Mouse (Mus musculus): ENCODE measurements around the gene Gdf5.
A peak's percentile ranks its signal among the peaks of the same experiment; 100 is the strongest.

Gene Gdf5

GRCm38 (mm10) chr2:155945124-155945523, at the start of gene Gdf5:
Gene Gdf5 (minus strand): TSS chr2:155945367.
- no peak for DNase-seq

GRCm38 (mm10) chr2:155991863-155992321, 46.7 kb upstream of the Gdf5 start:
- DNase-seq, result peak; percentile 65

- no peak for DNase-seq
These were observed 46.0 kb upstream of the Gdf5 start for GRCm38 (mm10) chr2:155991151-155991550.

GRCm38 (mm10) chr2:155989085-155989484, 43.9 kb upstream of the Gdf5 start:
- no peak for DNase-seq

- no peak for DNase-seq
These were observed 42.0 kb upstream of the Gdf5 start for GRCm38 (mm10) chr2:155987131-155987530.

GRCm38 (mm10) chr2:155985776-155986175, 40.6 kb upstream of the Gdf5 start:
- no peak for DNase-seq

GRCm38 (mm10) chr2:155979328-155979991, 34.3 kb upstream of the Gdf5 start:
- DNase-seq, result peak; percentile 15

GRCm38 (mm10) chr2:155974087-155974731, 29.0 kb upstream of the Gdf5 start:
- DNase-seq, result no peak

GRCm38 (mm10) chr2:155973348-155973747, 28.2 kb upstream of the Gdf5 start:
- DNase-seq, result no peak

- no peak for DNase-seq
These were observed 17.8 kb upstream of the Gdf5 start for GRCm38 (mm10) chr2:155962991-155963390.

- DNase-seq, result no peak
These were observed 16.7 kb upstream of the Gdf5 start for GRCm38 (mm10) chr2:155961862-155962261.

- peak; percentile 27 for DNase-seq
These were observed 14.8 kb upstream of the Gdf5 start for GRCm38 (mm10) chr2:155959981-155960380.

GRCm38 (mm10) chr2:155956134-155957059, 11.2 kb upstream of the Gdf5 start, which contains the start of gene Cep250:
Gene Cep250 (plus strand): TSS chr2:155956458.
- DNase-seq, result peak; percentile 92

GRCm38 (mm10) chr2:155952006-155952405, 6.8 kb upstream of the Gdf5 start:
- DNase-seq, result peak; percentile 80

GRCm38 (mm10) chr2:155949362-155949761, 4.2 kb upstream of the Gdf5 start:
- no peak for DNase-seq

GRCm38 (mm10) chr2:155947390-155948002, 2.3 kb upstream of the Gdf5 start:
- no peak for DNase-seq

- no peak for DNase-seq
These were observed 1.3 kb upstream of the Gdf5 start for GRCm38 (mm10) chr2:155946499-155946898.

- DNase-seq, result peak; percentile 66
These were observed 902 bp upstream of the Gdf5 start for GRCm38 (mm10) chr2:155946069-155946468.

- DNase-seq, result no peak
These were observed 413 bp upstream of the Gdf5 start for GRCm38 (mm10) chr2:155945580-155945979.

- DNase-seq, result no peak
These were observed 482 bp downstream of the Gdf5 start for GRCm38 (mm10) chr2:155944685-155945084.

- DNase-seq, result no peak
These were observed 1.7 kb downstream of the Gdf5 start for GRCm38 (mm10) chr2:155943463-155943862.

GRCm38 (mm10) chr2:155941697-155942442, 3.3 kb downstream of the Gdf5 start:
- DNase-seq, result no peak

All from kidney, adult 18-20 months (tissue).